ENCODE assay signal across 10 mouse cellular contexts in genomic region chr3:149357903-149358569, GRCm38 (mm10).
A peak's percentile ranks its signal among the peaks of the same experiment; 100 is the strongest.
DNase-seq lines count a peak whose midpoint lies in the region; ATAC-seq and TF ChIP-seq lines count a peak whose summit lies in the region.
"Had no signal": no experiment of that assay in that cellular context is flagged by ENCODE, and none has a peak within 500 bp of the region (broad histone marks: within the 10 kb centered on the region; RNA-seq: fewer than 3 reads in every experiment).

No protein-coding gene starts in this region.

- ATAC-seq in kidney, embryonic 14.5 days (ENCODE audit: low FRiP score, low TSS enrichment), result peak; percentile 43; the same call in 1 of the 2 replicates
- peak; percentile 68 for ATAC-seq in hindbrain, embryonic 14.5 days (ENCODE audit: low FRiP score)
- no peak for ATAC-seq in midbrain, postnatal 0 days (ENCODE audit: low FRiP score)
- no peak for ATAC-seq in monocyte, adult 5-6 weeks (replicated peaks; ENCODE audit: insufficient number of reproducible peaks, low FRiP score, low TSS enrichment, poor library complexity, severe bottlenecking)

- no peak for DNase-seq in kidney, postnatal 25 days
- DNase-seq in hindbrain, embryonic 14.5 days (ENCODE audit: low spot score), result peak; percentile 57
- DNase-seq in midbrain, postnatal 0 days (ENCODE audit: low spot score), result peak; percentile 53
- no peak for DNase-seq in right cerebral cortex, adult 18-20 months
- no peak for DNase-seq in urinary bladder, postnatal 10 days (ENCODE audit: low spot score)
- DNase-seq: kidney, adult 9 months; liver, embryonic 13.5 days had no signal

- H3K27me3 ChIP-seq in kidney, embryonic 14.5 days (ENCODE audit: control insufficient read depth, insufficient read depth, low read length), result no peaks in the 10 kb centered on the region
- no peaks in the 10 kb centered on the region for H3K27me3 ChIP-seq in hindbrain, embryonic 14.5 days (ENCODE audit: control insufficient read depth, insufficient read depth, low read length)
- no peaks in the 10 kb centered on the region for H3K27me3 ChIP-seq in midbrain, postnatal 0 days (ENCODE audit: insufficient read depth, low read length)
- H3K27me3 ChIP-seq: liver, embryonic 13.5 days had no signal

- H3K36me3 ChIP-seq in kidney, embryonic 14.5 days (ENCODE audit: control insufficient read depth, insufficient read depth, low read length), result no peaks in the 10 kb centered on the region
- H3K36me3 ChIP-seq in hindbrain, embryonic 14.5 days (replicated peaks; ENCODE audit: control insufficient read depth, insufficient read depth), result no peaks in the 10 kb centered on the region
- no peaks in the 10 kb centered on the region for H3K36me3 ChIP-seq in midbrain, postnatal 0 days (ENCODE audit: insufficient read depth, low read length)
- H3K36me3 ChIP-seq: liver, embryonic 13.5 days had no signal

- no peak overlapping the region for H3K4me3 ChIP-seq in kidney, embryonic 14.5 days (ENCODE audit: low read length)
- peak overlapping the region; percentile 35; the same call in 1 of the 2 replicates for H3K4me3 ChIP-seq in cortical plate, adult 2 months (ENCODE audit: insufficient read depth, low read length)
- no peak overlapping the region for H3K4me3 ChIP-seq in hindbrain, embryonic 14.5 days (replicated peaks; ENCODE audit: low read length)
- H3K4me3 ChIP-seq in midbrain, postnatal 0 days (ENCODE audit: low read depth, low read length), result no peak overlapping the region
- H3K4me3 ChIP-seq: liver, embryonic 13.5 days had no signal

- no peaks in the 10 kb centered on the region for H3K4me1 ChIP-seq in kidney, embryonic 14.5 days (ENCODE audit: control insufficient read depth, insufficient read depth, low read length)
- H3K4me1 ChIP-seq in cortical plate, adult 2 months (ENCODE audit: control insufficient read depth, insufficient read depth, low read length), result peaks cover 2% of the 10 kb centered on the region; the same call in 1 of the 2 replicates
- peaks cover 16% of the 10 kb centered on the region for H3K4me1 ChIP-seq in hindbrain, embryonic 14.5 days (replicated peaks; ENCODE audit: control insufficient read depth, insufficient read depth, low read length)
- no peaks in the 10 kb centered on the region; the same call in 1 of the 2 replicates for H3K4me1 ChIP-seq in midbrain, postnatal 0 days (ENCODE audit: insufficient read depth, low read length)
- H3K4me1 ChIP-seq: liver, embryonic 13.5 days had no signal

- no peak overlapping the region for H3K9ac ChIP-seq in kidney, embryonic 14.5 days (ENCODE audit: low read depth, low read length)
- H3K9ac ChIP-seq in hindbrain, embryonic 14.5 days, result 0 out of 2 replicates have a peak overlapping the region, but pooled peaks have one; percentile 3
- no peak overlapping the region for H3K9ac ChIP-seq in midbrain, postnatal 0 days (replicated peaks; ENCODE audit: low read length, poor library complexity, severe bottlenecking)
- H3K9ac ChIP-seq: liver, embryonic 13.5 days had no signal

- WGBS in kidney, embryonic 14.5 days, result 52% methylated on average over 14 of the region's 14 CpGs
- 29% methylated on average over 14 of the region's 14 CpGs for WGBS in hindbrain, embryonic 14.5 days
- 38% methylated on average over 14 of the region's 14 CpGs for WGBS in midbrain, postnatal 0 days

- no peak overlapping the region for H3K27ac ChIP-seq in kidney, embryonic 14.5 days (ENCODE audit: low read depth, low read length)
- no peak overlapping the region for H3K27ac ChIP-seq in cortical plate, adult 2 months (ENCODE audit: insufficient read depth, low read length)
- peak overlapping the region; percentile 63 for H3K27ac ChIP-seq in hindbrain, embryonic 14.5 days
- H3K27ac ChIP-seq in midbrain, postnatal 0 days (ENCODE audit: low read depth, low read length), result no peak overlapping the region
- H3K27ac ChIP-seq: liver, embryonic 13.5 days had no signal

- TF ChIP-seq CTCF in cortical plate, adult 2 months (IDR thresholded peaks at IDR 0.05; ENCODE audit: extremely low read depth, insufficient read depth, low read length), result no peak
- no peak for TF ChIP-seq CTCF in midbrain, postnatal 0 days (IDR thresholded peaks at IDR 0.05)

- no peak for TF ChIP-seq POLR2A in cortical plate, adult 2 months (IDR thresholded peaks at IDR 0.05; ENCODE audit: extremely low read depth, insufficient read depth, low read length)

- H3K9me3 ChIP-seq in kidney, embryonic 14.5 days (ENCODE audit: control insufficient read depth, low read length), result no peaks in the 10 kb centered on the region
- no peaks in the 10 kb centered on the region for H3K9me3 ChIP-seq in hindbrain, embryonic 14.5 days (ENCODE audit: control insufficient read depth, low read length)
- no peaks in the 10 kb centered on the region for H3K9me3 ChIP-seq in midbrain, postnatal 0 days (ENCODE audit: low read length)
- H3K9me3 ChIP-seq: liver, embryonic 13.5 days had no signal

- no peak overlapping the region for H3K4me2 ChIP-seq in kidney, embryonic 14.5 days (replicated peaks; ENCODE audit: low read depth, low read length)
- H3K4me2 ChIP-seq in hindbrain, embryonic 14.5 days (replicated peaks), result peak overlapping the region; percentile 31
- peak overlapping the region; percentile 23 for H3K4me2 ChIP-seq in midbrain, postnatal 0 days (ENCODE audit: low read depth, low read length, poor library complexity, severe bottlenecking)
- H3K4me2 ChIP-seq: liver, embryonic 13.5 days had no signal

Comparison
In these comparisons a context has a peak if more than half of its experiments do, and no peak if none do; other contexts are left out.
1. ATAC-seq: peak in kidney, embryonic 14.5 days (single experiment) and hindbrain, embryonic 14.5 days (single experiment); none in midbrain, postnatal 0 days (single experiment) and monocyte, adult 5-6 weeks (single experiment).
2. DNase-seq: peak in hindbrain, embryonic 14.5 days (single experiment) and midbrain, postnatal 0 days (single experiment); none in kidney, postnatal 25 days (0 of 2), right cerebral cortex, adult 18-20 months (single experiment) and urinary bladder, postnatal 10 days (single experiment).